Comparison of ENCODE assay signal across 8 mouse cellular contexts in the genomic region with DNA sequence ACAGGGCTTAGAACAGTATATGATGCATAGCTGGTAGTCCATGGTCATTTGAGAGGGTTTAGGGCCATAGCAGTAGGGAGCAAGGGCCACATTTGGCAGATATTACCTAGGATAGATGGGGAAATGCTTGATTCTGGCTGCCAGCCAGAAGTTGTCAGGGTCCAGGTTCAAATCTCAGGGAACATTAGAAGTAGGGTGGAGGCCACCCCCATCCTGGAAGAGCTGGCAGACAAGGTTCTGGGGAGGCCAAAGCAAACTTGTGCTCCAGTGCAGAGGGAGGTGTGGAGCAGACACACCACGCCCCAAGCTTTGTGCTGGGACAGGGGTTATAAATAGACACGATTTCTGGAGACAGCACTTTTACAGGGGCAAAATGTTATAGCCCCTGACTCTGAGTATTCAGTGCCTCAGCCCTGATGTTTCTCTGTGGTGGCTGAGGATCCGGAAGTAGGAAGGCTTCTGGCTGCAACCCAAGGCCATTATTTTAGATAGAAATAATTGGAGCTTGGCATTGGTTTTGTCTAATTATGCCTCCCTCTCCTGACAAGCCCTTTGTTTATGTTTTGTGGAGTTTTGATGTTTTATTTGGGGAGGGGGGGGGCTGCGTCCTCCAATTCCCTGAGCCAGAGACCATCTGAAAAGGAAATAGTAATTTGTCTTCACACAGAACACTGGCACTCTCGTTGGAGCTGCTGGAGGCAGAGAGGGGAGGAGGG.
DNase-seq lines count a peak whose midpoint lies in the region; ATAC-seq lines count a peak whose summit lies in the region.

No protein-coding gene starts in this region.

- WGBS in heart, embryonic 12.5 days, result 18% methylated on average over 5 of the region's 5 CpGs
- 35% methylated on average over 5 of the region's 5 CpGs for WGBS in embryonic facial prominence, embryonic 10.5 days
- 12% methylated on average over 5 of the region's 5 CpGs for WGBS in heart, embryonic 14.5 days

- H3K36me3 ChIP-seq in heart, embryonic 12.5 days, result no peaks in the 10 kb centered on the region
- H3K36me3 ChIP-seq in embryonic facial prominence, embryonic 10.5 days (replicated peaks), result no peaks in the 10 kb centered on the region
- no peaks in the 10 kb centered on the region for H3K36me3 ChIP-seq in heart, embryonic 14.5 days (ENCODE audit: control insufficient read depth, insufficient read depth, low read length)

- peak overlapping the region; percentile 58 for H3K27ac ChIP-seq in heart, embryonic 12.5 days (ENCODE audit: poor library complexity, severe bottlenecking)
- no peak overlapping the region for H3K27ac ChIP-seq in embryonic facial prominence, embryonic 10.5 days (replicated peaks)
- H3K27ac ChIP-seq in heart, embryonic 14.5 days (replicated peaks in 1 of 2; ENCODE audit: control insufficient read depth in 1 of 2, insufficient read depth in 1 of 2, low read depth in 2 of 2, low read length in 2 of 2), result peak overlapping the region; percentile 21 to 56; a peak in 3 of 4 replicates

- peaks cover 29% of the 10 kb centered on the region for H3K4me1 ChIP-seq in heart, embryonic 12.5 days (replicated peaks)
- H3K4me1 ChIP-seq in embryonic facial prominence, embryonic 10.5 days, result peaks cover 19% of the 10 kb centered on the region
- peaks cover 2 to 24% of the 10 kb centered on the region in 2 experiments; a peak in 3 of 4 replicates for H3K4me1 ChIP-seq in heart, embryonic 14.5 days (ENCODE audit: control insufficient read depth in 2 of 2, insufficient read depth in 2 of 2, low read length in 2 of 2)

- peak overlapping the region; percentile 59 for H3K4me2 ChIP-seq in heart, embryonic 12.5 days
- peak overlapping the region; percentile 61 for H3K4me2 ChIP-seq in heart, embryonic 14.5 days (ENCODE audit: low read length)

- ATAC-seq in heart, embryonic 12.5 days (ENCODE audit: insufficient number of reproducible peaks, low FRiP score), result no peak
- peak; percentile 57; the same call in 1 of the 2 replicates for ATAC-seq in heart, embryonic 14.5 days (ENCODE audit: insufficient number of reproducible peaks, insufficient read depth, low FRiP score, low read depth)

- peak overlapping the region; percentile 22; the same call in 1 of the 2 replicates for H3K4me3 ChIP-seq in heart, embryonic 12.5 days
- peak overlapping the region; percentile 1; the same call in 1 of the 2 replicates for H3K4me3 ChIP-seq in embryonic facial prominence, embryonic 10.5 days
- 0 out of 4 replicates have a peak overlapping the region, but pooled peaks of 1 of the 2 experiments have one; percentile 7 for H3K4me3 ChIP-seq in heart, embryonic 14.5 days (ENCODE audit: control insufficient read depth in 1 of 2, insufficient read depth in 1 of 2, low read depth in 1 of 2, low read length in 2 of 2)

- H3K27me3 ChIP-seq in heart, embryonic 12.5 days (replicated peaks), result no peaks in the 10 kb centered on the region
- H3K27me3 ChIP-seq in embryonic facial prominence, embryonic 10.5 days (replicated peaks; ENCODE audit: low read depth, poor library complexity, severe bottlenecking), result no peaks in the 10 kb centered on the region
- H3K27me3 ChIP-seq in heart, embryonic 14.5 days (ENCODE audit: control insufficient read depth, insufficient read depth, low read length), result no peaks in the 10 kb centered on the region

- H3K9me3 ChIP-seq in heart, embryonic 12.5 days (replicated peaks), result no peaks in the 10 kb centered on the region
- no peaks in the 10 kb centered on the region for H3K9me3 ChIP-seq in embryonic facial prominence, embryonic 10.5 days
- no peaks in the 10 kb centered on the region for H3K9me3 ChIP-seq in heart, embryonic 14.5 days (ENCODE audit: control insufficient read depth, low read length)

- H3K9ac ChIP-seq in heart, embryonic 12.5 days, result 0 out of 2 replicates have a peak overlapping the region, but pooled peaks have one; percentile 22
- no peak overlapping the region for H3K9ac ChIP-seq in heart, embryonic 14.5 days (ENCODE audit: low read length)

- intact Hi-C loops in heart, postnatal 14 days (cut with DNase I), result no loop called here

- DNase-seq in heart, postnatal 14 days, result no peak
- peak; percentile 6 for DNase-seq in embryonic facial prominence, embryonic 10.5 days (ENCODE audit: low spot score)
- DNase-seq in lung, postnatal 10 days, result peak; percentile 12
- no peak for DNase-seq in layer of hippocampus, adult 9-11 months
- DNase-seq in adrenal gland, postnatal 4 days (ENCODE audit: low spot score in 2 of 2), result no peak
- no peak for DNase-seq in layer of hippocampus, adult 11-12 months (ENCODE audit: low spot score)

Comparison
In these comparisons a context has a peak if more than half of its experiments do, and no peak if none do; other contexts are left out.
1. DNase-seq: peak in embryonic facial prominence, embryonic 10.5 days (single experiment) and lung, postnatal 10 days (single experiment); none in heart, postnatal 14 days (0 of 2), layer of hippocampus, adult 9-11 months (single experiment), adrenal gland, postnatal 4 days (0 of 2) and layer of hippocampus, adult 11-12 months (single experiment).